Mouse (Mus musculus): ENCODE data around the gene Bnc2. TPM values are rescaled to one million over a fixed set of nuclear protein-coding genes. Genes with fewer than 3 reads are reported as not detected.

Gene Bnc2
- polyA plus RNA-seq, 1 experiment = not detected

DNA sequence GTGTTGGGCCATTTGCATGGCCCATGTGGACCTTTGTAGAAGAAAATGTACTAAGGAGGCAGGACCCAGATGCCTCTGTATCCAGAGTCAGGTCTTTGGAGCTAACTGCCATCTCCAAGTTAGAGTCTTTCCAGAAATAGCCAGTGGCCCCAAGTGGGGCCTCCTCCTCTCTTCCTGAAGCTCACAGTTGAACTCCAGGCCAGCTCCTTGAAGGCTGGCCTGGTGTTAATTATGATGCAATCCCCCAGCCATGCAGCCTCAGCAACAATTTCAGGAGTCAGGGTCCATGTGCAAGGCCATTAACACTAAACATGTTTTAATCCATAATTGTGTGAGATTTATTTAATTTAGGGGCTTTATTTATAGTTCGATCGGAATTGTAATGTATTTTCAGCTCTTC is 427.7 kb downstream of the Bnc2 start:
- Histone ChIP-seq H3K4me1 (ENCODE audit: control insufficient read depth, insufficient read depth, low read length) (no peaks in the 10 kb centered on the region), H3K27ac (ENCODE audit: insufficient read depth, low read depth, low read length) (no peak overlapping the region), H3K4me3 (ENCODE audit: insufficient read depth, low read length) (no peak overlapping the region)
- TF ChIP-seq POLR2A (IDR thresholded peaks at IDR 0.05; ENCODE audit: borderline replicate concordance, low read depth, low read length) = no peak
- TF ChIP-seq CTCF (IDR thresholded peaks at IDR 0.05; ENCODE audit: low read depth, low read length) = no peak

GRCm38 (mm10) chr4:84232346-84232745 is 442.7 kb downstream of the Bnc2 start:
- Histone ChIP-seq H3K4me1 (ENCODE audit: control insufficient read depth, insufficient read depth, low read length) (no peaks in the 10 kb centered on the region), H3K27ac (ENCODE audit: insufficient read depth, low read depth, low read length) (no peak overlapping the region), H3K4me3 (ENCODE audit: insufficient read depth, low read length) (no peak overlapping the region)
- TF ChIP-seq CTCF (IDR thresholded peaks at IDR 0.05; ENCODE audit: low read depth, low read length) (no peak), POLR2A (IDR thresholded peaks at IDR 0.05; ENCODE audit: borderline replicate concordance, low read depth, low read length) (no peak)

DNA sequence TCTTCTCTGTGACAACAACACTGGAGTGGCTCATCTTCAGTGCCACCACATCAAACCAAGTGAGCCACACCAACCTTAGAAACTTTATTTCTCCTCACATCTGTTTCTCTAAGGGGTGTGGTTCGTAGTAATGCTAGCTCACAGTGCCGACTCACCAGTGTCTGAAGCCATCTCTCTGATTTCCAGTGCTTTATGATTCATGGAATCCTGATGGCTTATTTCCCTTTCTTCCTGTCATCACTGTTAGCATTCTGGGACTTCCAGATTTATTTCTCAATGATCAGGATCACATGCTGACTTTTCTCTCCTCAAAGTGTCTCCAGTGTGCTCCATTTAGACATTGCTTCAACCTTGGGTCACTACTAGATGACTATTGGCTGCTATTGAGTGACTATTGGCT is 443.8 kb downstream of the Bnc2 start:
- no peak overlapping the region for H3K27ac ChIP-seq (ENCODE audit: insufficient read depth, low read depth, low read length)
- H3K4me1 ChIP-seq (ENCODE audit: control insufficient read depth, insufficient read depth, low read length) = no peaks in the 10 kb centered on the region
- no peak overlapping the region for H3K4me3 ChIP-seq (ENCODE audit: insufficient read depth, low read length)
- TF ChIP-seq CTCF (IDR thresholded peaks at IDR 0.05; ENCODE audit: low read depth, low read length) = no peak
- no peak for TF ChIP-seq POLR2A (IDR thresholded peaks at IDR 0.05; ENCODE audit: borderline replicate concordance, low read depth, low read length)

GRCm38 (mm10) chr4:84229189-84229960 is 445.7 kb downstream of the Bnc2 start:
- Histone ChIP-seq H3K4me3 (ENCODE audit: insufficient read depth, low read length) (no peak overlapping the region), H3K27ac (ENCODE audit: insufficient read depth, low read depth, low read length) (no peak overlapping the region), H3K4me1 (ENCODE audit: control insufficient read depth, insufficient read depth, low read length) (no peaks in the 10 kb centered on the region)
- TF ChIP-seq CTCF (IDR thresholded peaks at IDR 0.05; ENCODE audit: low read depth, low read length) (no peak), POLR2A (IDR thresholded peaks at IDR 0.05; ENCODE audit: borderline replicate concordance, low read depth, low read length) (no peak)

- Histone ChIP-seq H3K27ac (ENCODE audit: insufficient read depth, low read depth, low read length) (no peak overlapping the region), H3K4me3 (ENCODE audit: insufficient read depth, low read length) (no peak overlapping the region), H3K4me1 (ENCODE audit: control insufficient read depth, insufficient read depth, low read length) (no peaks in the 10 kb centered on the region)
- no peak for TF ChIP-seq POLR2A (IDR thresholded peaks at IDR 0.05; ENCODE audit: borderline replicate concordance, low read depth, low read length)
- TF ChIP-seq CTCF (IDR thresholded peaks at IDR 0.05; ENCODE audit: low read depth, low read length) = no peak
Observed at GRCm38 (mm10) chr4:84228551-84228950, 446.5 kb downstream of the Bnc2 start.

Other genes starting within 250 kb of the Bnc2 start
- gene Cntln, start 209.0 kb upstream of the Bnc2 start, polyA plus RNA-seq (2012; ENCODE audit: insufficient read depth, insufficient read length, missing spikeins) = 6.4 and 7.1 TPM in 2 replicates